Mouse (Mus musculus) central nervous system, embryonic 14 days (tissue): ENCODE results near the gene 9530068E07Rik. TPM values are rescaled to one million over a fixed set of nuclear protein-coding genes. Genes with fewer than 3 reads are reported as not detected.

Experiments used
- polyA plus RNA-seq: library from polyadenylated mRNA; depleted of rRNA; stranded (reverse); fragments of >200 nt; gene quantifications from 2 replicates; pipeline ENCODE4 v1.2.3, GENCODE M21; 2012; rRNA removed

Gene 9530068E07Rik
- 92.9 and 109 TPM in 2 replicates for polyA plus RNA-seq

DNA sequence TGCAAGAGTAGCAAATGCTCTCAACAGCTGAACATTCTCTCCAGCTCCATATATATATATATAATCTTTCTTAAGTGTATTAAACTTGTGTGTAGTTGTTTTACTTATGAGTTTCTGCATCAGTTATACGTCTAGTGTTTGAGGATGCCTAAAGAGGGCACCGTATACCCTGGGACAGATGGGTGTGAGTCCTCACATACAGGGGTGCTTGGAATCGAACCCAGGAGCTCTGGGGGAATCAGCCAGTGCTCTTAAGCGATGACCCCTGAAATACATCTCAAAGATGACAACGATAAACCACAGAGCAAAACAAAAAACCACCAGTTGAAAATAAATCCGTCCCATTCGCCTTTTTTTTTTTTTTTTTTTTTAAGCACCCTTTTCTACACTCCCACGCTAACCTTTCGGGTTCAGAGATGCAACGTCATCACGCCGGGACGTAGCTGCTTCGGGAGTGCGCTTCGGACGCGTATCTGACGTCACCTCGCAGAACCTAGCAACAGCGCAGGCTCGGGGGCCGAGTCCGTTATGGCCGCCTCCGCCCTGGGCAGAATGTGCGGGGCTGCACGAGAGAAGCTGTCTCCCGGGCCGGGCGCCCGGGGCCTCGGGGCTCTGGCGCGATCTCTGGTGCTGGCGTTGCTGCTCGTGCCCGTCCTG, at the start of gene 9530068E07Rik:
Gene 9530068E07Rik, plus strand, starts transcription at position 489 of the 657 bp plus-strand sequence.

DNA sequence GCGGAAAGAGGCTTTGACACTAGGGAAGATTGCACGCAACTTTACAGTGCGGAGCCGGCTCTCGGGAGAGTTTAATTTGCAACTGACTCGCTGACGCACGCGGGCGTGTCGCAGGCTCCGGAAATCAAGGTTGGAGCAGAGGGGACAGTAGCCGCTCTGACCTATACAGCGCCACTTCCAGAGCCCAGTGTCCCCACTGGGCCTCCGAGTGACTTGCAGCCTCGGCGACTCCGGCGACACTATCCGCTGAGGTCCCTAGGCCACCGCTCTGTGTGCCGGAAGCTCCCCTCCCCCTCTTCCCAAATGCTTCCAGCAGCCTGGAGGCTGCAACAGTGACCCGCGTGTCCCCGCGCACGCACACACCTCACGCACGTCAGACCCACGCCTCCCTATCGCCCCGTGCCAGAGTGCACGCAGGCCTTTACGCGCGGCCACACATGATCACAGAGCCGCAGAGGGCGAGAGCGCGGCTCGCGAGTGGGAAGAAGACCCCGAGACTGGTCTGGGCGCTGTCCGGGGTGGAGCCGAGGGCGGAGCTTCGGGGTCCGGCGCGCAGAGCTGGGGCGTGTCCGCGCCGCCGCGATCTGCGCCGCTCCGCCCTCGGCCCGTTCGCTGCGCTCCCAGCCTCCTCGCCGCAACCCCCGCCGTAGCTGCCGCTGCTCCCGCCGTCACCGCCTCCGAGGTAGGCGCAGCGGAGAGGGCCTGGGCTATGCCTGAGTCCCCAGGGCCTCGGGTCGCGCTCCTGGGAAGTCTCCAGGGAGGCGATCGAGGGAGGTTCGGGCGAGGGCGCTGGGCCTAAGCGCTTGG, 35.6 kb upstream of the 9530068E07Rik start, which contains the start of gene Vdac1:
Gene Vdac1, plus strand, starts transcription at position 390 of the 807 bp plus-strand sequence.

Other genes with a start within 250 kb of the 9530068E07Rik start
- gene Olfr1371, start 182.4 kb upstream of the 9530068E07Rik start, polyA plus RNA-seq: not detected in 2 replicates
- gene Skp1a, start 164.4 kb upstream of the 9530068E07Rik start, polyA plus RNA-seq: 219 and 243 TPM in 2 replicates
- 8.8 and 9.6 TPM in 2 replicates for gene Tcf7, start 113.4 kb upstream of the 9530068E07Rik start, polyA plus RNA-seq
- 171 and 182 TPM in 2 replicates for gene Vdac1, start 35.6 kb upstream of the 9530068E07Rik start, polyA plus RNA-seq